Mouse (Mus musculus) fibroblast of lung, adult 2 months (primary cell): ENCODE measurements around the gene Tfg.
A peak's percentile ranks its signal among the peaks of the same experiment; 100 is the strongest.

Source experiments
- DNase-seq: peaks from one replicate; pipeline ENCODE4 v3.0.0-alpha.2; 2011; ENCODE audit warnings: low read depth

Tfg gene

DNA sequence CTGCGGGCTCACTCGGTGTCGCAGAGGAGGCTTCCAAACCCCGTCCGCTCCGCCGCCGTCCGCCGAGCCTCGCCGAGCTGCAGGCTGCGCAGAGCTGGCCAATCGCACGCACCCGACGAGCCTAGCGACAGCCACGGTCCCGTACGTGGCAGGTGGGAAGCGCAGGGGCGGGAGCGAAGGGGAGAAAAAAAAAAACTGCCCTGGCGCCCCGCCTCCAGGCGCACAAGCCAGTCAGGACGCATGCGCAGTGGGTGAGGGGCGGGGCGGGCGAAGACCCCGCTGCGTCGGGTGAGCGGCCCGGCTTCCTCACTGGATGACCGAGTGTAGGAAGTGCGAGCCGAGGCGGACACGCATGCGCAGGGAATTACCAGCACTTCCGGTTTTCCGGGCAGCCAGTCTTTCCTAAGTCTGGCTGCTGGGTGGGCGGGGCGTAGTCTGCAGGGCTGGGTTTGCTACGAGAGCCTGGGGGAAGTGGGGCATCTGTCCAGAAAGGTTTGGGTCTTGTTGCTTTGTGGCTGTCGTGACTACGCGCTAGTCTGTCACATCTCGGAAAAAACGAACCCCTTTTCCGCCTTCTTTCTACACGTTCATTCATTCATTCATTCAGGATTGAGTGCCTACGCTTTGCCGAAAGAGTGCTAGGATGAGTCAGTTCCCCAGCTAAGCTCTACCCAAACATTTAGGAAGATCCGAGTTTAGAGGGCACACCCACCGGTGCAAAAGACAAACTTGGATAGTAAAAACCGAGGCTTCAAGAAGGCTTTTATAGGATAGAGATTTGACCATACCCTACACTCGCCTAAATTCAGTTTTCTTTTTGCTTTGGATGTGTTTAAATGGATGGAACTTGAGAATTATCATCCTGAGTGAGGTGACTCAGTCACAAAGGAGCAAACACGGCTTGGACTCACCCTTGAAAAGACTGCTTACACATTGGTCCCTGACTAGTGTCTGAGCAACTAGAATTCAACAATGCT, at the start of gene Tfg:
TSS of gene Tfg (minus strand) at position 227 of the 977 bp plus-strand sequence.
- peak; percentile 98 for DNase-seq

GRCm38 (mm10) chr16:56729060-56729459, 11.8 kb upstream of the Tfg start:
- DNase-seq: no peak

- DNase-seq: no peak
These were observed 7.7 kb upstream of the Tfg start for GRCm38 (mm10) chr16:56724927-56725326.

GRCm38 (mm10) chr16:56722357-56722756, 5.1 kb upstream of the Tfg start:
- no peak for DNase-seq

GRCm38 (mm10) chr16:56719031-56719430, 1.8 kb upstream of the Tfg start:
- no peak for DNase-seq

GRCm38 (mm10) chr16:56716557-56717179, 582 bp downstream of the Tfg start:
- peak; percentile 12 for DNase-seq

- no peak for DNase-seq
These were observed 1.6 kb downstream of the Tfg start for GRCm38 (mm10) chr16:56715608-56716007.

DNA sequence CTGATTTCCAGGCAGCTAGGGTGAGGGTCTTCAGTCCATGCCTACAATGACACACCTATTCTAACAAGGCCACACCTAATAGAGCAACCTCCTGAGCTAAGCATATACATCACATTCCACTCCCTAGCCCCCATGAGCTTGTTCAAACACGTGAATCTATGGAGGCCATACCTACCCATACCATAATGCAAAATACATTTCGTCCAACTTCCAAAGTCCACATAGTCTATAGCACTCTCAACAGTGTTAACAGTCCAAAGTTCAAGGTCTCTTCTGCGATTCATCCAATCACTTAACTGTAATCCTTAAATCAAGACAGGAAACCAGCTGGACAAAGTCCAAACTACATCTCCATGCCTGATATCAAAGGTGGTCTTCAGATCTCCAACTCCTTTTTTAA, 7.2 kb downstream of the Tfg start:
- no peak for DNase-seq

- no peak for DNase-seq
These were observed 11.5 kb downstream of the Tfg start for GRCm38 (mm10) chr16:56705731-56706130.

GRCm38 (mm10) chr16:56700898-56701297, 16.4 kb downstream of the Tfg start:
- DNase-seq: no peak

DNA sequence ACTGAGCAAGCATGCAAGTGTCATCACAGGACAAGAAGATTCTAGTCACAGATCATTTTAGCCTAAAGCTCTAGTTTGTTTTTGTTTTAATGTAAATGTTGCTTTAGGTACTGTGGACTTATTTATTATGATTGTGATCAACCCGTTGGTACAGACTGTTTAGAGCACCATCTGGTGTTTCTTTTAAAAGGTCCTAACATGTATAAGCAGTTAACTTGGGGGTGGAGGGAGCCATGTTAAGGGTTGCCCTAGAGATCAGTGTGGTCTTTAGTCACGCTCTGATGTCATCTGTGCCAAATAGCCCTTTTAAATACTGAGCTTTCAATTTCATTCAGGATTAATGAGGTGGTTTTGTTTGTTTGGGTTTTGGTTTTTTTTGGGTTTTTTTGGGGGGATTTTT, 20.8 kb downstream of the Tfg start:
- DNase-seq: no peak

GRCm38 (mm10) chr16:56690715-56691114, 26.5 kb downstream of the Tfg start:
- no peak for DNase-seq

DNA sequence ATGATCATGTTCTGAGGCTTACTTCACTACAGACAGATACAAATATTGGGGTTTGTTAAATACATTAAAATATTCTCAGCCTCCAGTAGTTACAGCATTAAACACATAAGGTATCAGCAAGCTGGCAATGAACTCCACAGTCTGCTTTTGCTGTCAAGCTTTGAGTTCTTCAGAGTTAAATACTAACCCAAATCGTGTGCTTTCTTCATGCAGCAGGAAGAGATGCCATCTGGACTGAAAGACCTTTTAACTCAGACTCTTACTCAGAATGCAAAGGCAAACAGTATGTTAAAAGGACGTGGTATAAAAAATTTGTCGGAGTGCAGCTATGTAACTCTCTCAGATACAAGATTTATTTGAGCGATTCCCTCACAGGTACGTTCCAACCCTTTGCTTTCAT, 30.5 kb downstream of the Tfg start:
- DNase-seq: no peak

- DNase-seq: no peak
These were observed 36.1 kb downstream of the Tfg start for GRCm38 (mm10) chr16:56681010-56681645.

DNA sequence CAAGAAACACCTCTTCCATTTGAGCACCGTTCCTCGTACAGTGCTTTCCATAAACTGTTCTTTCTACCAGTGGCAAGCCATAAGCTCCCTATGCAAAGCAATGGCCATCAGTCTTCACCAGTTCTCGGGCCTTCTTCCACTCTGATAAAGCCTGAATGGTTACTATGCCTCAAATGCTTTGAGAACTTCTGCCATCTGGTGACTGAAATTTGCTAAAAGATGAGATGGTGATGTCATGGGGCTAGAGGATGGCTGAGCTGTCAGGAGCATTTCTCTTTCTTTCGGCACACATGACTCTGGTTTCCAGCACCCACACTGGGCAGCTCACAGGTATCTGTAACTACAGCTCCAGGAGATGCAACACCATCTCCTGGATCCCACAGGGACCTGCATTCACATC, 40.1 kb downstream of the Tfg start:
- peak; percentile 25 for DNase-seq

- DNase-seq: no peak
These were observed 43.8 kb downstream of the Tfg start for GRCm38 (mm10) chr16:56673420-56673819.

DNA sequence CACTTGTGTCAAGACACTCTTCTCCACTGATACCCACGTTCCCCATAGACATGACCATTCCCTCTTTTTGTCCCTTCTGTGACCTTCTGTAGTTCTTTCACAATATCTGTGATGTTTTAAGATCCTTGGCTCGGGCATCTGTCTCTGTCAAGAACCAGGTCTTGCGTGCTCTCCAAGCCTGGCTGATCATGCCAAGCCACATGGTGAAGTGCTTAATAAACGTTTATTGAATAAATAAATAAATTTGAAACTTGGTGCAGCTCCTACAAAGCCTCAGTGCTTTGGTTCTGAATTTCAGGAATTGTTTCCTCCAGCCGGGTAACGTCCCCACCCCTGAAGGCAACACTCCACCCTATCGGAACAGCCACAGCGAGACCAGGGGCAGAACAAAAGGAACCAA, 46.3 kb downstream of the Tfg start:
- no peak for DNase-seq

GRCm38 (mm10) chr16:56669520-56669919, 47.7 kb downstream of the Tfg start:
- DNase-seq: no peak

- DNase-seq: no peak
These were observed 58.4 kb downstream of the Tfg start for GRCm38 (mm10) chr16:56658866-56659265.

- no peak for DNase-seq
These were observed 61.9 kb downstream of the Tfg start for GRCm38 (mm10) chr16:56655193-56655910.

GRCm38 (mm10) chr16:56646382-56647172, 70.7 kb downstream of the Tfg start:
- DNase-seq: no peak
